Mouse (Mus musculus): Measurements from ENCODE around the gene Polr3c.

The Polr3c gene

GRCm38 (mm10) chr3:96678456-96678855 is 49.0 kb downstream of the Polr3c start:
- in situ Hi-C loops (cut with MseI, MboI) = no loop called here

GRCm38 (mm10) chr3:96675690-96676089 is 51.7 kb downstream of the Polr3c start:
- in situ Hi-C loops (cut with MseI, MboI) = no loop called here

- in situ Hi-C loops (cut with MseI, MboI) = no loop called here
These were observed 52.3 kb downstream of the Polr3c start for GRCm38 (mm10) chr3:96675171-96675570.

- in situ Hi-C loops (cut with MseI, MboI) = no loop called here
These were observed 53.0 kb downstream of the Polr3c start for GRCm38 (mm10) chr3:96674442-96674841.

GRCm38 (mm10) chr3:96673514-96673913 is 53.9 kb downstream of the Polr3c start:
- in situ Hi-C loops (cut with MseI, MboI) = no loop called here

GRCm38 (mm10) chr3:96671519-96671918 is 55.9 kb downstream of the Polr3c start:
- in situ Hi-C loops (cut with MseI, MboI) = no loop called here

GRCm38 (mm10) chr3:96669727-96670468 is 57.5 kb downstream of the Polr3c start, which contains the start of gene Ankrd35:
TSS of gene Ankrd35 (plus strand) at chr3:96670131.
- in situ Hi-C loops (cut with MseI, MboI) = loop anchor here in 1 of 2 experiments (5.0 kb wide), 1 partner anchor 32 kb away; no protein-coding TSS in a partner anchor

- in situ Hi-C loops (cut with MseI, MboI) = loop anchor here in 1 of 2 experiments (5.0 kb wide), 1 partner anchor 34 kb away; no protein-coding TSS in a partner anchor
These were observed 58.9 kb downstream of the Polr3c start for GRCm38 (mm10) chr3:96668424-96669067.

GRCm38 (mm10) chr3:96667316-96667715 is 60.1 kb downstream of the Polr3c start:
- in situ Hi-C loops (cut with MseI, MboI) = loop anchor here in 1 of 2 experiments (5.0 kb wide), 1 partner anchor 35 kb away; no protein-coding TSS in a partner anchor

- in situ Hi-C loops (cut with MseI, MboI) = loop anchor here in 1 of 2 experiments (5.0 kb wide), 1 partner anchor 35 kb away; no protein-coding TSS in a partner anchor
These were observed 60.5 kb downstream of the Polr3c start for GRCm38 (mm10) chr3:96666916-96667315.

- in situ Hi-C loops (cut with MseI, MboI) = loop anchor here in 1 of 2 experiments (5.0 kb wide), 1 partner anchor 36 kb away; no protein-coding TSS in a partner anchor
These were observed 61.6 kb downstream of the Polr3c start for GRCm38 (mm10) chr3:96665732-96666363.

- in situ Hi-C loops (cut with MseI, MboI) = no loop called here
These were observed 63.8 kb downstream of the Polr3c start for GRCm38 (mm10) chr3:96663432-96664239.

GRCm38 (mm10) chr3:96662731-96663316 is 64.6 kb downstream of the Polr3c start:
- in situ Hi-C loops (cut with MseI, MboI) = no loop called here
